Mouse (Mus musculus): ENCODE results near the gene Rnft1. TPM values are rescaled to one million over a fixed set of nuclear protein-coding genes. Genes with fewer than 3 reads are reported as not detected.

Gene Rnft1
- total and polyA plus RNA-seq, 3 experiments: 34.9 to 49.7 (median 49.2) TPM

- Histone ChIP-seq H3K79me2 (replicated peaks; ENCODE audit: control insufficient read depth, extremely low read depth, insufficient read depth, poor library complexity, severe bottlenecking) (no peaks in the 10 kb centered on the region), H3K36me3 (replicated peaks in 1 of 2; ENCODE audit: control insufficient read depth in 1 of 2, insufficient read depth in 1 of 2, low read length in 1 of 2) (peaks cover 48 to 84% of the 10 kb centered on the region in 2 experiments), H3K9ac (ENCODE audit: insufficient read depth, low read depth) (no peak overlapping the region), H3K27me3 (replicated peaks) (no peaks in the 10 kb centered on the region), H3K27ac (ENCODE audit: insufficient read depth, low read depth) (no peak overlapping the region), H3K4me2 (ENCODE audit: insufficient read depth, low read depth, poor library complexity, severe bottlenecking) (no peak overlapping the region), H3K4me1 (ENCODE audit: control insufficient read depth in 1 of 2, insufficient read depth in 2 of 2) (peaks cover 0 to 4% of the 10 kb centered on the region in 2 experiments; a peak in 1 of 4 replicates), H3K4me3 (replicated peaks in 1 of 3; ENCODE audit: low read depth in 2 of 3, low read length in 2 of 3, poor library complexity in 1 of 3) (no peak overlapping the region), H3K9me3 (replicated peaks; ENCODE audit: low read length) (no peaks in the 10 kb centered on the region)
- TF ChIP-seq BHLHE40 (IDR thresholded peaks at IDR 0.05; ENCODE audit: low read depth, low read length): no peak
- TF ChIP-seq ELF1 (IDR thresholded peaks at IDR 0.05; ENCODE audit: low read depth, low read length): no peak
- TF ChIP-seq GABPA (IDR thresholded peaks at IDR 0.05; ENCODE audit: insufficient replicate concordance, low read depth, low read length): no peak
- TF ChIP-seq HCFC1 (IDR thresholded peaks at IDR 0.05; ENCODE audit: low read depth, low read length): no peak
- no peak for TF ChIP-seq MAX (IDR thresholded peaks at IDR 0.05; ENCODE audit: low read length)
- no peak for TF ChIP-seq MXI1 (IDR thresholded peaks at IDR 0.05; ENCODE audit: low read depth, low read length)
- no peak for TF ChIP-seq ZNF384 (IDR thresholded peaks at IDR 0.05; ENCODE audit: low read depth, low read length)
- no peak for TF ChIP-seq MAZ (IDR thresholded peaks at IDR 0.05; ENCODE audit: low read depth, low read length)
- TF ChIP-seq POLR2AphosphoS2 (IDR thresholded peaks at IDR 0.05; ENCODE audit: low read depth, low read length): no peak
- no peak for TF ChIP-seq MAFK (IDR thresholded peaks at IDR 0.05; ENCODE audit: insufficient replicate concordance, low read length)
- TF ChIP-seq MYC (IDR thresholded peaks at IDR 0.05; ENCODE audit: low read depth, low read length): no peak
- TF ChIP-seq RCOR1 (conservative IDR thresholded peaks at IDR 0.05; ENCODE audit: low read depth, low read length): no peak
- TF ChIP-seq ZKSCAN1 (IDR thresholded peaks at IDR 0.05; ENCODE audit: borderline replicate concordance, low read depth, low read length): no peak
- no peak for TF ChIP-seq TCF12 (IDR thresholded peaks at IDR 0.05; ENCODE audit: low read depth, low read length)
- no peak for TF ChIP-seq NELFE (IDR thresholded peaks at IDR 0.05; ENCODE audit: low read depth, low read length)
- no peak for TF ChIP-seq EP300 (IDR thresholded peaks at IDR 0.05; ENCODE audit: low read length)
- TF ChIP-seq NRF1 (IDR thresholded peaks at IDR 0.05; ENCODE audit: low read depth, low read length): no peak
- no peak for TF ChIP-seq CHD1 (IDR thresholded peaks at IDR 0.05; ENCODE audit: low read depth, low read length)
- in situ Hi-C loops (cut with MboI; ENCODE audit: low pct_ligation_motif_present, low pct_unique_long_range_greater_than_20kb, low sequenced_read_pairs): no loop called here
- dilution Hi-C loops (cut with MboI; ENCODE audit: extremely low pct_ligation_motif_present, extremely low pct_unique_long_range_greater_than_20kb, low sequenced_read_pairs): no loop called here
- DNase-seq (ENCODE audit: extremely low read depth): no peak
These were observed 18.7 kb downstream of the Rnft1 start for GRCm38 (mm10) chr11:86503121-86503520.

GRCm38 (mm10) chr11:86507334-86507733 lies 22.9 kb downstream of the Rnft1 start:
- dilution Hi-C loops (cut with MboI; ENCODE audit: extremely low pct_ligation_motif_present, extremely low pct_unique_long_range_greater_than_20kb, low sequenced_read_pairs) (no loop called here), in situ Hi-C loops (cut with MboI; ENCODE audit: low pct_ligation_motif_present, low pct_unique_long_range_greater_than_20kb, low sequenced_read_pairs) (no loop called here)
- Histone ChIP-seq H3K27me3 (replicated peaks) (no peaks in the 10 kb centered on the region), H3K4me2 (ENCODE audit: insufficient read depth, low read depth, poor library complexity, severe bottlenecking) (no peak overlapping the region), H3K4me1 (ENCODE audit: control insufficient read depth in 1 of 2, insufficient read depth in 2 of 2) (no peaks in the 10 kb centered on the region), H3K27ac (ENCODE audit: insufficient read depth, low read depth) (no peak overlapping the region), H3K36me3 (replicated peaks in 1 of 2; ENCODE audit: control insufficient read depth in 1 of 2, insufficient read depth in 1 of 2, low read length in 1 of 2) (peaks cover 66 to 93% of the 10 kb centered on the region in 2 experiments), H3K79me2 (replicated peaks; ENCODE audit: control insufficient read depth, extremely low read depth, insufficient read depth, poor library complexity, severe bottlenecking) (no peaks in the 10 kb centered on the region), H3K9ac (ENCODE audit: insufficient read depth, low read depth) (no peak overlapping the region), H3K4me3 (replicated peaks in 1 of 3; ENCODE audit: low read depth in 2 of 3, low read length in 2 of 3, poor library complexity in 1 of 3) (no peak overlapping the region), H3K9me3 (replicated peaks; ENCODE audit: low read length) (no peaks in the 10 kb centered on the region)
- DNase-seq (ENCODE audit: extremely low read depth): no peak
- no peak for TF ChIP-seq CTCF (conservative IDR thresholded peaks at IDR 0.05 in 1 of 2, IDR thresholded peaks at IDR 0.05 in 1 of 2; ENCODE audit: low read depth in 2 of 2, low read length in 2 of 2)
- no peak for TF ChIP-seq ZMIZ1 (IDR thresholded peaks at IDR 0.05; ENCODE audit: low read depth, low read length)
- no peak for TF ChIP-seq IRF4 (IDR thresholded peaks at IDR 0.05; ENCODE audit: low read depth, low read length)
- TF ChIP-seq RAD21 (IDR thresholded peaks at IDR 0.05; ENCODE audit: low read depth, low read length): no peak
- TF ChIP-seq JUND (conservative IDR thresholded peaks at IDR 0.05; ENCODE audit: low read depth, low read length): no peak
- TF ChIP-seq ZNF384 (IDR thresholded peaks at IDR 0.05; ENCODE audit: low read depth, low read length): no peak
- TF ChIP-seq SIN3A (IDR thresholded peaks at IDR 0.05; ENCODE audit: low read length): no peak
- no peak for TF ChIP-seq MEF2A (IDR thresholded peaks at IDR 0.05; ENCODE audit: borderline replicate concordance, low read depth, low read length)
- TF ChIP-seq PAX5 (IDR thresholded peaks at IDR 0.05; ENCODE audit: low read length): no peak
- TF ChIP-seq NELFE (IDR thresholded peaks at IDR 0.05; ENCODE audit: low read depth, low read length): no peak
